Mouse (Mus musculus) urinary bladder, postnatal 36 days (tissue): ENCODE data around the gene Esr1.

ENCODE experiments used
- DNase-seq, 2 experiments: peaks; one replicate each; pipeline ENCODE4 v3.0.0; 2022; ENCODE audit warnings: low spot score in 2 of 2, mixed read lengths in 1 of 2

The Esr1 gene

GRCm38 (mm10) chr10:4977374-4977773 lies 366.0 kb downstream of the Esr1 start:
- DNase-seq, result no peak

GRCm38 (mm10) chr10:4983919-4984318 lies 372.5 kb downstream of the Esr1 start:
- no peak for DNase-seq

GRCm38 (mm10) chr10:4993802-4994201 lies 382.4 kb downstream of the Esr1 start:
- DNase-seq, result no peak

- no peak for DNase-seq
Measured at GRCm38 (mm10) chr10:4996592-4996991, 385.2 kb downstream of the Esr1 start.

GRCm38 (mm10) chr10:5008795-5009366 lies 397.5 kb downstream of the Esr1 start:
- DNase-seq, result no peak

- no peak for DNase-seq
Measured at GRCm38 (mm10) chr10:5012004-5012403, 400.6 kb downstream of the Esr1 start.

- DNase-seq, result no peak
Measured at GRCm38 (mm10) chr10:5014976-5015375, 403.6 kb downstream of the Esr1 start.

- no peak for DNase-seq
Measured at GRCm38 (mm10) chr10:5017148-5017547, 405.8 kb downstream of the Esr1 start.

- no peak for DNase-seq
Measured at GRCm38 (mm10) chr10:5025906-5026305, 414.5 kb downstream of the Esr1 start.

- no peak for DNase-seq
Measured at GRCm38 (mm10) chr10:5027208-5027607, 415.8 kb downstream of the Esr1 start.

GRCm38 (mm10) chr10:5028301-5028700 lies 416.9 kb downstream of the Esr1 start:
- DNase-seq, result no peak

- DNase-seq, result no peak
Measured at GRCm38 (mm10) chr10:5029161-5029560, 417.8 kb downstream of the Esr1 start.

- no peak for DNase-seq
Measured at GRCm38 (mm10) chr10:5029883-5030282, 418.5 kb downstream of the Esr1 start.

- no peak for DNase-seq
Measured at GRCm38 (mm10) chr10:5032192-5033048, 421.0 kb downstream of the Esr1 start.

GRCm38 (mm10) chr10:5041254-5041653 lies 429.9 kb downstream of the Esr1 start:
- DNase-seq, result no peak

GRCm38 (mm10) chr10:5044481-5044880 lies 433.1 kb downstream of the Esr1 start:
- DNase-seq, result no peak

- no peak for DNase-seq
Measured at GRCm38 (mm10) chr10:5045213-5045612, 433.8 kb downstream of the Esr1 start.

- no peak for DNase-seq
Measured at GRCm38 (mm10) chr10:5045671-5046070, 434.3 kb downstream of the Esr1 start.
